Mouse (Mus musculus) cerebellum, postnatal 4 days (tissue): ENCODE data around the gene Cdk6.
"Not testable (repeated sequence)": the region's sequence is repeated elsewhere in the genome, so short reads cannot be mapped to it uniquely, and the experiment has no call there.

ENCODE experiments used
- DNase-seq, 2 experiments: peaks; one replicate each; pipeline ENCODE4 v3.0.0; 2022; ENCODE audit warnings: low spot score in 2 of 2, mixed read lengths in 1 of 2

The Cdk6 gene

GRCm38 (mm10) chr5:3341111-3341911, at the start of gene Cdk6:
Gene Cdk6 (plus strand): TSS chr5:3341485.
- peak; percentile 21 to 34 for DNase-seq

DNA sequence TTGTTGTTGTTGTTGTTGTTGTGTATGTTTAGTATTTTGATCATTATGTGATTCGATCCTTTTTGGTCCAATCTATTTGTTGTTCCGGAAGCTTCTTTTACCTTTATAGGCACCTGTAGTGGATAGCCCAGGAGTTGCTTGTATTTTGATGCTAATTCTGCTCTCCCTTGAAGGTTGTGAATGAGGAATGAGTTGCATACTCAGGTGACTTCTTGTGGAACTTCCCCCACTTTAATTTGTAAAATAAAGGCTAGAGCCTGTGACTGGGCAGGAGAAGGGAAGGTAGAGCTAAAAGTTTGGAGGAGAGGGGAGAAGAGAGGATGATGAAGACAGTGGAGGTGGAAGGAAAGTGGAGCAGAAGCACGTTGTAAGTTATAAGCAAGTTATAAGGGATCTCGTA, 47.6 kb upstream of the Cdk6 start:
- DNase-seq = no peak

- no peak for DNase-seq
These were observed 40.4 kb upstream of the Cdk6 start for GRCm38 (mm10) chr5:3300801-3301457.

DNA sequence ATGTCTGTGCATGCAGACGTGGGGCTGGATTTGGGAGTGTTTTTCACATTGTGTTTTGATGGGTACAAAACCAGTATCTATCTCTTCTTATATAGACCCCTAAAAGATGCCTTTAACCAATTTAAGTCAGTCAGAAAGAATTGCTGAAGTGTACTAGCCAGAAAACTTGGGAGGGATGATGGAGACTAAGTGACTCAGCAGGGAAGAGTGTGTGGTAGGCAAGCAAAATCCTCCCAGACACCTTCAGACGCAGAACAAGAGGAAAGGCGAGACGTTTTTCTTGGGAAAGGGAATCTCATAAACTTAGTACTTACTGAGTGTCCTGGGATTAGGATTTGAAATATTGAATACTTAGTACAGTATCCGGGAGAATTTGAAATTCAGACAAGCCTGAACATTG, 39.8 kb upstream of the Cdk6 start:
- DNase-seq = no peak

- no peak for DNase-seq
These were observed 37.4 kb upstream of the Cdk6 start for GRCm38 (mm10) chr5:3303876-3304275.

DNA sequence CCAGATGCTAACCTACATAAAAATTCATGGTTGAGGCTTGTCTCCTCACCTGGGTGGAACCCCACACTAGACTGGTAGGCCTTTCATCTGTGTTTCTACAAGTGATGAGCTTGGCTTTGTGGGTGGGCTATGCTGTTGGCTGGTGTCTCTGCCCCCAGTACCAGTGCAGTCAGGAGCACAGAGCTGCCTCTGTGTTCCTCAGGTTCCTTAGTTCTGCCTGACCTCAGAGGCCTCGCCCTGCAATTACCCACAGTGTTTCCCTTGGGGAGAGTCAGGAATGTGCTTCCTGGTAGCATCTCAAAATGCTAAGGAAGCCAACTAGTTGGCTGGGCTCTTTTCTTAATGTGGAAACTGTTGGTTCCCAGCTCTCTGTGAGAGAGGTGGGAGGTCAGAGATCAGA, 35.1 kb upstream of the Cdk6 start:
- no peak for DNase-seq

DNA sequence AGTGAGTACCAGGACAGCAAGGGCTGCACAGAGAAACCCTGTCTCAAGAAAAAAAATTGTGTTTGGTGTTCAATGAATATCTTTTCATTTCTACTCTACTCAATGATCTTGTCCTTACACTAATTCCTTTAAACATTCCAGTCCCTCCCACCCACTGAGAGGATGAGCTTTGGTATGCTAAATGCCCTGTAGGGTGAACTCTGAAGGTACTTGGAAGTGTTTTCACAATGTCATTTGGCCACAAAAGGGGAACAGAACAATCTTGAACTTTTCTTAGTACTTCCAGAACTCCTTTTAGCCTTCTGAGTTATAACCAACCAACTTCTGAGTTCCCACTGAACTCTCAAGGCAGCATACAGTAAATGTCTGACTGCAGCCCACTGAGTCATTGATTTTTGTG, 32.2 kb upstream of the Cdk6 start:
- no peak for DNase-seq

DNA sequence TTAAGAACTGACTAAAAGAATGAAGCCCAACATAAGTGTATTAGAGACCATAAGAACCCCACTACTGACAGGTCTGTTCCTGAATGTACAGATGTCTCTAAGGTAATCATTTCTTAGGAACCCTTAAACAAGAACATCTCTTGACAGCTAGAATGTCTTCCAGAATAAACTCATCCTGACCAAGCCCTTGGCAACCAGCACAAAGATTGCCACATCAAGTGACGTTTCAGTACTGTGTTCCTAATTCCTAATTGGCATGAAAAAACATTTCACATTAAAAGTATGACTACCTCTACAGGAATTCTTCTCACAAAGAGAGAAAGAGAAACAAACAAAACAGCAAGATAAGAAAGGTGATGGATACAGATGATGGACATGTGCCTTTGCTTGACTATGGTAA, 31.7 kb upstream of the Cdk6 start:
- DNase-seq = no peak

DNA sequence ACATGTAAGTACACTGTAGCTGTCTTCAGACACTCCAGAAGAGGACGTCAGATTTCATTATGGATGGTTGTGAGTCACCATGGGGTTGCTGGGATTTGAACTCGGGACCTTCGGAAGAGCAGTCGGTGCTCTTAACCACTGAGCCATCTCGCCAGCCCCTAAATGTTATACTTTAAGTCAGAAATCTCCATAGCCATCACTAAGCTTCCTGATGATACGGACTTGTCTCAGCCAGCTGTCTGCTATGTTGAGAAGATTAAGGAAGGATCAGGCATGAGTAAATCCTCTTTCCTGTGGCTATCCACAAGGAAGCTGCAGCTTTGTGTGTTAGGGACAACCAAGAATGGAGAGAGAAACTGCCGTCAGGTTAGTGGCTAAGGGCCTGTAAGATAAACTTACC, 30.1 kb upstream of the Cdk6 start:
- not testable (repeated sequence) for DNase-seq

- DNase-seq = not testable (repeated sequence)
These were observed 23.6 kb upstream of the Cdk6 start for GRCm38 (mm10) chr5:3317724-3318123.

- DNase-seq = no peak
These were observed 21.1 kb upstream of the Cdk6 start for GRCm38 (mm10) chr5:3320225-3320624.

GRCm38 (mm10) chr5:3322052-3322451, 19.2 kb upstream of the Cdk6 start:
- no peak for DNase-seq

DNA sequence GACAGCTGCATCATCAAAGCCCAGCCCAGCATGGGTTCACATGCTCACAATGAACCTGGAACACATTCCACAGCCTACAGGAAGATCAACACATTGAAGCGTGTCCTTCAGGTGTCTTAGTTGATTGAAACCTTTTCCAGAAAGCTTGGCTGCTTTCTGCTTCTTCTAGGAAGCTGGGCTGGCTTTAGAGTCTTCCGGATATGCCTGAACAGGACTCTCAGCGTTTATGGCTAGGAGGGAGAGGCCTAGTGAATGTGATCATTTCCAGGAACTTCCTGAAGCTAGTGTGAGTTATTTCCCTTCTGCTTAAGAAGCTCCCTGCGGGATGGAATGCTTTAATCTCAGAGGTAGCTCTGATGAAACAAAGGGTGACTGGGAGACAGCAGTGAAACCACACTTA, 17.2 kb upstream of the Cdk6 start:
- no peak for DNase-seq

DNA sequence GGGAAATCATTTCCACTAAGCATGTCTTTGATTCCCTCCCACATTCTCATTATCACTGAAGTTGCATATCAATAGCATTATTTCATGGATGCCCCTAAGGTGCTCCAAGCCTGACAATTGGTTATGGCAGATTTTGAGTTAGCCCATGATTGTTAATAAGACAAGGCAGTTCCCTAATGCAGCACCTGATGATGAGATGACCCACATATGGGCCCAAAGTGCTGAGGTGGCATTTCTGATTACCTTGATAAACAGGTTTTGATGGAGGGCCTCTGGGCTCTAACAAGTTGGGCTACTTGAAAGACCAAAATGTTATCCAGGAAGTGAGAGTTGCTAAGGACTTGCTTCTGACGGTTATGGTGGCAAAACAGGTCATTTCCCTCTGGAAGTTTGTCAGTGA, 11.9 kb upstream of the Cdk6 start:
- no peak for DNase-seq

GRCm38 (mm10) chr5:3330932-3331331, 10.4 kb upstream of the Cdk6 start:
- no peak for DNase-seq

DNA sequence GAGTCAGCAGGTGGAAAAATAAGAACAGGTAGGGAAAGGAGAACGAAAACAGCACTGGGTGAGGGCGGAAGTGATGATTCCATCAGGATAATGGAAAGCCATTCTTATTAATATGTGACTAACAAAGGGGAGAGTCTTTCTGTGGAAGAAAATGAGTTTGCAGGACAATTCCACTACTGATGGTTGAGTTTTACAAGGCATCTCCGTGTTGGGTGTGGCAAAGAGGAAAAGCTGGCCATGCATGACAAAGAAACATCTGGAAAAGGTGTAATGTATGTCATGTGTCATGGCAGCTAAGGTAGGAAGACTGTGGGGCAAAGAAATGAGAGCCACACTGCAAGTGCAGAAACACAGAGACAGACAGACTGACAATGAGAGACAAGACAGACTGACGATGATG, 8.3 kb upstream of the Cdk6 start:
- not testable (repeated sequence) for DNase-seq

- DNase-seq = not testable (repeated sequence)
These were observed 786 bp upstream of the Cdk6 start for GRCm38 (mm10) chr5:3340340-3341058.

- DNase-seq = peak in 1 of 2 experiments; percentile 30
These were observed 866 bp downstream of the Cdk6 start for GRCm38 (mm10) chr5:3341931-3342770.

DNA sequence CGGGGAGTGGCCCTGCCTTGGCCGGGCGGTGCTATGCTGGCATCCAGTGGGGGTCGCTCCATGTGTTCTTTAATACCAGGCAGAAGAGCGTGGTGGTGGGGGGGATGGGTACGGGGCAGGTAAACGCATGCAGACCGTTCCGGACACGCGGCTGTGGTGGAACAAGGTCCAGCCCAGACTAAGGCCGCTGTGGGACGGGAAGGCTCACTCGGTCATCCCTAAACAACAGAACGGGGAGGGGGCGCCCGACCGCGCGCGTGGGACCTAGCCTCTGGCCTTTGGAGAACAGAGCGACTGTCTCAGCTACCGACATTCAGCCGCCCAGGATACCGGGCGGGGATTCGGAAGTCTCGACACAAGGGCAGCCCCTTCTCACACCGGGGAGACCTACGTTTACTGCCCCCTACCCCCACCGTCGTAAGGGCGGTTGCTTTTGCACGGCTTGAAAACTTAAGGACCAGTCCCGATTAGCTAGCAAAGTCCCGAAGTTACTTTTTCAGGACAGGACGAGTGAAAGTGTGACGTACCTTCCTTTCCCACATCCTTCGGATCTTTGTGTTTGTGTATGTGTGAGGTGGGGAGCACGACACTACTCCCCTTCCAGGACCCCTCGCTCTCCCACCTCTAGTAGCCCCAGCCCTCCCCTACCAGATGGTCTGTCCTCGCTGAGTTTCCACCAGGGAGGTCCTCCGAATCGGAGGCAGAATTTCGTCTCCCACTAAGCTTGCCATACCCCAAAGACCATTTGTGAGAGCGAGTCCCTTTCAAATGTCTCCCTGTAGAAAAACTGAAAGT, 1.7 kb downstream of the Cdk6 start:
- DNase-seq = peak; percentile 19 to 40

DNA sequence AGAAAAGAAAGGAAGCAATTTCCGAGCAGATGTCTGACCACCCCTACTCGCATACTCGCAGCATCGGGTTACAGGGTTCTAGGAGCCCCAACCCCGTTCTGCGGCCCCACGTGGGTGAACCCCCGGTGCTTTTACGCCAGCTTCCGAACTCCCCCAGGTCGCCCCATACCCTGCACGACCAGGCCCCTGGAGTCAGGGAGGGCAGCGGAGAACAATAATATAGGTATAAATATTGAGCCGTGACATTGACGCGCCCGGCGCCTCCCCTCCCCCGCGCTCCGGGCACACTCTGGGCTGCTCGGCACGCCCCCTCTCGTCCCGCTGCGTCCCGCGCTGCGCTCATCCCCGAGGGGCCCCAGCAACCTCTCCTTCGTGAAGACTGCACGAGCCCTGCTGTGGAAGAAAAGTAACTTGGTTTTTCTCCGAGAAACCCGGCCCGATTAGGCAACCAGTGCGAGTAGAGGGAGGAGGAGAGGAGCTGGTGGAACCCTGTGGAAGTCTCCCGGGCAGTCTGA, 2.3 kb downstream of the Cdk6 start:
- peak; percentile 21 to 40 for DNase-seq
